Mouse (Mus musculus) small intestine, adult 2 months (tissue): ENCODE data around the gene AW549877.

Experiments used
- CTCF ChIP-seq: fragments of 200-500 bp; IDR thresholded peaks from 2 replicates; pipeline ENCODE4 v1.5.1; 2012; ENCODE audit warnings: low read depth, mild to moderate bottlenecking, control low read depth, inconsistent platforms, low read length, moderate library complexity, mixed read lengths; ENCODE audit not compliant: insufficient replicate concordance, insufficient read length; ENCODE audit errors: extremely low read depth
- POLR2A ChIP-seq: fragments of 200-500 bp; IDR thresholded peaks from 2 replicates; pipeline ENCODE4 v1.6.1; 2012; ENCODE audit warnings: low read depth, mild to moderate bottlenecking, control low read depth, inconsistent platforms, low read length, moderate library complexity

DNA sequence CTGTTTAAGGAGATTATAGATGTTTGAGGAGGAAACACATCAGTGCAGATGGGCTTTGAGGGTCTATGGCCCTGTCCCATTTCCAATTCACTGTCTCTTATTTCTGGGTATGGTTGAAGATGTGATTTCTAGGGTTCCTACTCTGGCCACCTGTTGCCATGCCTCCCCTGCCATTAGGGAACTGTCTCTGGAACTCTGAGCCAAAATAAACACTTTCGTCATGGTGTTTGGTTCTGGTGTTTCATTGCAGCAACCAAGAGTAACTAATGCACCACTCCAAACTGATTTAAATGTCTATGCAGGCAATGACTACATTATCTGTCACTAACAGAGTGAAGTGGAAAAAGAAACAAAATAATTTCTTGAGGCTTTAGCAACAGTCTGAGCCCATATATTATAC is 35.5 kb downstream of the AW549877 start:
- TF ChIP-seq POLR2A (no peak), CTCF (no peak)
